ENCODE assay signal across 9 mouse cellular contexts in the genomic region with DNA sequence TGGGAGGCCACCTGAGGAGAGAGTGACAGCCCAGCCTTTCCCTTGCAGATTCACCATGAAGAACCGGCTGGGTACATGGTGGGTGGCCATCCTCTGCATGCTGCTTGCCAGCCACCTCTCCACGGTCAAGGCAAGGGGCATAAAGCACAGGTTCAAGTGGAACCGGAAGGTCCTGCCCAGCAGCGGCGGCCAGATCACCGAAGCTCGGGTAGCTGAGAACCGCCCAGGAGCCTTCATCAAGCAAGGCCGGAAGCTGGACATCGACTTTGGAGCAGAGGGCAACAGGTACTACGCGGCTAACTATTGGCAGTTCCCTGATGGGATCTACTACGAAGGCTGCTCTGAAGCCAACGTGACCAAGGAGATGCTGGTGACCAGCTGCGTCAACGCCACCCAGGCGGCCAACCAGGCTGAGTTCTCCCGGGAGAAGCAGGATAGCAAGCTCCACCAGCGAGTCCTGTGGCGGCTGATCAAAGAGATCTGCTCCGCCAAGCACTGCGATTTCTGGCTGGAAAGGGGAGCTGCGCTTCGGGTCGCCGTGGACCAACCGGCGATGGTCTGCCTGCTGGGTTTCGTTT. TPM values are rescaled to one million over a fixed set of nuclear protein-coding genes. Genes with fewer than 3 reads are reported as not detected.
DNase-seq lines count a peak whose midpoint lies in the region; ATAC-seq lines count a peak whose summit lies in the region.
"Had no signal": no experiment of that assay in that cellular context is flagged by ENCODE, and none has a peak within 500 bp of the region (broad histone marks: within the 10 kb centered on the region; RNA-seq: fewer than 3 reads in every experiment).

No protein-coding gene starts in this region.

- H3K36me3 ChIP-seq in limb, embryonic 11.5 days (ENCODE audit: control insufficient read depth, insufficient read depth, low read length): no peaks in the 10 kb centered on the region

- H3K4me3 ChIP-seq in brown adipose tissue, adult 24 weeks (ENCODE audit: insufficient read depth, low read depth, low read length): peak overlapping the region; percentile 48
- no peak overlapping the region for H3K4me3 ChIP-seq in limb, embryonic 11.5 days (ENCODE audit: low read depth, low read length)

- 14% methylated on average over 29 of the region's 29 CpGs for WGBS in limb, embryonic 11.5 days

- H3K9ac ChIP-seq in limb, embryonic 11.5 days (ENCODE audit: low read length): no peak overlapping the region

- no peak overlapping the region for H3K27ac ChIP-seq in brown adipose tissue, adult 24 weeks (replicated peaks; ENCODE audit: low read depth, low read length)
- H3K27ac ChIP-seq in limb, embryonic 11.5 days (replicated peaks; ENCODE audit: low read depth, low read length): no peak overlapping the region

- H3K9me3 ChIP-seq in limb, embryonic 11.5 days (ENCODE audit: control insufficient read depth, low read length): no peaks in the 10 kb centered on the region

- peak overlapping the region; percentile 39 for H3K4me2 ChIP-seq in limb, embryonic 11.5 days (ENCODE audit: low read depth, severe bottlenecking)

- DNase-seq in adrenal gland, adult 2 months: peak; percentile 57
- no peak for DNase-seq in adrenal gland, adult 18-20 months (ENCODE audit: low spot score in 2 of 2)
- peak; percentile 31 for DNase-seq in heart, postnatal 4 days
- DNase-seq in limb, embryonic 11.5 days (ENCODE audit: low spot score): peak; percentile 54
- DNase-seq in ovary, postnatal 36 days (ENCODE audit: low spot score): no peak
- no peak for DNase-seq in left cerebral cortex, adult 11 months (ENCODE audit: low spot score)

- H3K4me1 ChIP-seq in brown adipose tissue, adult 24 weeks (ENCODE audit: control insufficient read depth, insufficient read depth, insufficient read length, low read length): peaks cover 13% of the 10 kb centered on the region
- peaks cover 10% of the 10 kb centered on the region for H3K4me1 ChIP-seq in limb, embryonic 11.5 days (ENCODE audit: control insufficient read depth, insufficient read depth, low read length)

- peaks cover 17% of the 10 kb centered on the region for H3K27me3 ChIP-seq in limb, embryonic 11.5 days (ENCODE audit: control insufficient read depth, insufficient read depth, low read length)

- no peak for ATAC-seq in limb, embryonic 11.5 days (ENCODE audit: insufficient number of reproducible peaks, low FRiP score, low TSS enrichment, low read depth)
- 0 out of 2 replicates have a peak, but pooled peaks have one; percentile 15 for ATAC-seq in monocyte, adult 5-6 weeks (replicated peaks; ENCODE audit: insufficient number of reproducible peaks, low FRiP score, low TSS enrichment, poor library complexity, severe bottlenecking)

RNA-seq across cellular contexts. Expression of gene Prnd, which starts 2.4 kb away (rescaled TPM):
- total RNA-seq in adrenal gland, adult 2 months (2021): not detected
- polyA plus RNA-seq in adrenal gland, adult 2 months (2012; rRNA removed): 0.70 and 0.90 TPM in 2 replicates
- under 1 TPM in 1 of 2 experiments, not detected in 1; 0.67 TPM for total RNA-seq in adrenal gland, adult 18-20 months (2021)
- 0.58 and 0.71 TPM in 2 replicates for polyA plus RNA-seq in brown adipose tissue, adult 24 weeks (2012; ENCODE audit: insufficient read depth, insufficient read length, missing spikeins)
- total RNA-seq in heart, postnatal 4 days (2021): 10 to 100 TPM; 17.6 to 22.9 TPM
- 14.6 and 16.0 TPM in 2 replicates for polyA plus RNA-seq in limb, embryonic 11.5 days (2014; fragmentation: Nextera tagmentation; extraction: Ambion mirVana)
- total RNA-seq in monocyte, adult 5-6 weeks (2017): not detected in 3 replicates

RNA-seq across cellular contexts. Expression of gene Prn, which starts 43.3 kb away (rescaled TPM):
- total RNA-seq in adrenal gland, adult 2 months (2021): not detected
- not detected in 2 replicates for polyA plus RNA-seq in adrenal gland, adult 2 months (2012; rRNA removed)
- total RNA-seq in adrenal gland, adult 18-20 months (2021): not detected
- polyA plus RNA-seq in brown adipose tissue, adult 24 weeks (2012; ENCODE audit: insufficient read depth, insufficient read length, missing spikeins): not detected in 2 replicates
- 1 to 10 TPM in 1 of 2 experiments, not detected in 1; 2.9 TPM for total RNA-seq in heart, postnatal 4 days (2021)
- not detected in 2 replicates for polyA plus RNA-seq in limb, embryonic 11.5 days (2014; fragmentation: Nextera tagmentation; extraction: Ambion mirVana)
- total RNA-seq in monocyte, adult 5-6 weeks (2017): not detected in 3 replicates
- polyA plus RNA-seq: brain, embryonic 14.5 days had no signal

RNA-seq across cellular contexts. Expression of gene Prnp, which starts 43.3 kb away (rescaled TPM):
- total RNA-seq in adrenal gland, adult 2 months (2021): 100 to 1,000 TPM in 1 of 2 experiments, 10 to 100 TPM in 1; 85.9 to 172 TPM
- polyA plus RNA-seq in adrenal gland, adult 2 months (2012; rRNA removed): 46.8 and 49.2 TPM in 2 replicates
- 100 to 1,000 TPM in 1 of 2 experiments, 10 to 100 TPM in 1; 99.2 to 163 TPM for total RNA-seq in adrenal gland, adult 18-20 months (2021)
- polyA plus RNA-seq in brown adipose tissue, adult 24 weeks (2012; ENCODE audit: insufficient read depth, insufficient read length, missing spikeins): 105 and 119 TPM in 2 replicates
- 10 to 100 TPM; 83.1 to 85.9 TPM for total RNA-seq in heart, postnatal 4 days (2021)
- 16.6 and 19.3 TPM in 2 replicates for polyA plus RNA-seq in limb, embryonic 11.5 days (2014; fragmentation: Nextera tagmentation; extraction: Ambion mirVana)
- 0.49 to 2.3 TPM (median 1.6 TPM) in 3 replicates for total RNA-seq in monocyte, adult 5-6 weeks (2017)

Comparison
In these comparisons a context has a peak if more than half of its experiments do, and no peak if none do; other contexts are left out.
1. DNase-seq: peak in adrenal gland, adult 2 months (single experiment), heart, postnatal 4 days (single experiment) and limb, embryonic 11.5 days (single experiment); none in adrenal gland, adult 18-20 months (0 of 2), ovary, postnatal 36 days (single experiment) and left cerebral cortex, adult 11 months (single experiment).
2. RNA of gene Prnd, which starts 2.4 kb away (total RNA-seq): 17.6 to 22.9 TPM in heart, postnatal 4 days; 0.67 TPM in adrenal gland, adult 18-20 months, not detected in adrenal gland, adult 2 months and not detected in monocyte, adult 5-6 weeks; every median in the first group is over 10 times any median in the second.
3. RNA of gene Prnp, which starts 43.3 kb away (total RNA-seq): 85.9 to 172 TPM in adrenal gland, adult 2 months, 99.2 to 163 TPM in adrenal gland, adult 18-20 months and 83.1 to 85.9 TPM in heart, postnatal 4 days; 0.49 to 2.3 TPM in monocyte, adult 5-6 weeks; every median in the first group is over 10 times any median in the second.